Mouse (Mus musculus) ovary, adult 18-20 months (tissue): ENCODE data around the gene Nptxr.
A peak's percentile ranks its signal among the peaks of the same experiment; 100 is the strongest.

ENCODE experiments used
- DNase-seq: peaks from one replicate; pipeline ENCODE4 v3.0.0; 2022; ENCODE audit warnings: low spot score, mixed read lengths

The Nptxr gene

DNA sequence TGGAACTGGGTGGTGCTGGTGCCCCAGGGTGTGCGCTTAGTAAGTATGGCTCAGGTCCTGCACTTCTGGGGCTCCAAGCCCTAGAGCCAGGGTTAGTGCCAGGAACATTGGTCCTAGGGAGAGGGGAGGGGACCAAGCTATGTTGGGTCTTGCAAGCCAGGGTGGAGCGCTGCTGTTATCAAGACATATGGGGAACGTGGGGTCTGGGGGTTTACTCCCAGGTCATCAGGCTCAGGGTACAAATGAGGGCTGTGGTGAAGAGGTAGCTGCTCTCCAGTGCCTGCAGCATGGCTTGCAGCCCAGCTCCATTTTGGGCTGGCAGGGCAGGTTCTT, 51.2 kb downstream of the Nptxr start:
- no peak for DNase-seq

DNA sequence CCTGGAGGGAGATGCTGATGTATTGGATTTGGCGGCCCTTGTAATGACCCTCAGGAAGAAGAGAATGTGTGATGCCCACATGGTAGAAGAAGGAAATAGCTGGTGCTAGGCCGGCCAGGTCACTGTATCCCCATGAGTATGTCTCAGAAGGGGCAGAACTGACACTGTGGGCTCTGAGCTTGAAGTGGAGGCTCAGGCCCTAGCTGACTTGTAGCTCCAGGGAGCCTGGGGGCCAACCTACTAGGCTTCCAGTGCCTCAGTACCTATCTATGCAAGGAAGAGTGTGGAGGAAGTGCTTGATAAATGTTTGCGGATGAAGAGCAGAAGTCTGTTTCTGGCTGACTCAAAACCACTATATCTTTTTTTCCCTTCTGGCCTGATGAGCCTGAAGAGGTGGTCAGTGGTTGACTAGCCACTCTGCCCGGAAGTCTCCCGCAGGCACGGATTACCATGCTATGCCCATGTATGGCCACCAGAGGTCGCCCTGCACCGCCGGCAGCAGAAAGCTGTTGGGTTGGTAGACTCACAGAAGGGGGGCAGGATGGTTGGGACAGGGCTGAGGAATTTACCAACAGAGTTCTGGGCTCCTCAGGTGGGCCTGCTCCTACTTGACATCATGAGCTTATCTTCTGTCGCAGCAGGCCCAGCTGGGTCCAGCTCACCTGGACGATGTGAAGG, 51.7 kb downstream of the Nptxr start:
- peak; percentile 48 for DNase-seq

DNA sequence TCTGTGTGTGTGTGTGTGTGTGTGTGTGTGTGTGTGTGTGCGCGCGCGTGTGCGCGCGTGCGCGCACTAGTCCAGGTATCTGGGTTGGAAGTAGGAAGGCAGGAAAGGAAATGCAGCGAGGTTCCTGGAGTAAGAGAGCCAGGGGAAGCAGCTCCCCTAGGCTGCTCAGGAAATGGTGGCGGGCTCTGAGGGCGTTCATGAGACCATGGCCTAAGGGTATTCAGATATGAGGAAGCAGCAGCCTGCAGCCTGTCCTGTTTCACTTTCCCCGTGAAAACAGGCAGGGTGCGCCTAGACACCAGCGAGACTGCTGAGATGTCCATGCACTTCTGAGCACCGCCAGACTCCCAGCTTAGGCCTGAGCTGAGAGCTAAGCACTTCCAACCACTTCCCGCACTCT, 52.8 kb downstream of the Nptxr start:
- DNase-seq: no peak

DNA sequence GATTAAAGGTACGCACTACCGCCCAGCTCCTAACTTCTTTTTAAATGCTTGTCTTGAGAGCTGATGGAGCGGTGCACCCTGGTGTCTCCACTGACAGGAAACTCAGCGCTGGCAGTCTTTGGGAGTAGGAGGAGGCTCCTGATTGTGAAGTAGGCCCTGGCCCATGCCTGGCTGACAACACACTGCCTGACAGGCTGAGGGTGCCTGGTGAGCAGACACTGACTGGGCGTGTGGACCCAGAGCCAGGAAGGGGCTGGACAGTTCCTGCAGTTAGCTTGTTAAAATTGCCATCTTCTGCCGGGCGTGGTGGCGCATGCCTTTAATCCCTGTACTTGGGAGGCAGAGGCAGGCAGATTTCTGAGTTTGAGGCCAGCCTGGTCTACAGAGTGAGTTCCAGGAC, 54.3 kb downstream of the Nptxr start:
- no peak for DNase-seq

DNA sequence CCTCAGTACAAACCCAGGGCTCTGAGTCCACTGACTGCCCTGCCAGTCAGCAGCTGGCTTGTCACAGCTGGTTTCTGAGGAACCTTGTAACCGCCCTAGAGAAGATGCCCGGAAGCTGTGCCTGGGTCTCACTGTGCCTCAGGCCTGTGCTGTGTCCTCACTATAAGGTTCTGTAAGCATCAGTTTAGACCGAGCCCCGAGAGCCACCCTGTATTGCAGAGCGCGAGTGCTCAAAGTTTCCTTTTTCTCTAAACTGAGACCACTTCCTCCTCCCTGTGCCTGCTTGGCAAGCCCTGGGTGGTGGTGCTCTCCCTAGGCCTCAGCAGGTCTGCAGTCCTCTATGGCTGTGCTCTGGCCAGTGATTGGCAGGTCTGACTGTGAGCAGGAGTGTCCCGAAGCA, 55.4 kb downstream of the Nptxr start:
- DNase-seq: no peak

DNA sequence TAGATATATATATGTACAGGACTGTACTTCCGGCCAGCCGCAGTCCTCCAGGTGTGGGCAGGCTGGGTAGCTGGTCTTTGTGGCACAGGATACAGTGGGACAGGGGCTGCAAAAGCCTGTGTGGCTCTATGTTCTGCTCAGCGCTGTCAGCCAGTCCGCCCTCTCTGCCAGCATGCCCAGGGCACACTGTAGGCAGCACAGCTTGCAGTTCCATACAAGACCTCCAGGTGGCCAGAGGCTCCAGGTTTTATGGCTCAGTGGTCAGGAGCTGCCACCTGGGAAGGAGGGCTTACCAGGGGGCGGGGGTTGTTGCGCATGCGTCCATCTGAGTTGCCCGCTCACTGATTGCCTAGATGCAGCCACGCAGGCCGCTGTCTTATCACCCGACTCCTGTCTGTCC, 56.6 kb downstream of the Nptxr start:
- no peak for DNase-seq

DNA sequence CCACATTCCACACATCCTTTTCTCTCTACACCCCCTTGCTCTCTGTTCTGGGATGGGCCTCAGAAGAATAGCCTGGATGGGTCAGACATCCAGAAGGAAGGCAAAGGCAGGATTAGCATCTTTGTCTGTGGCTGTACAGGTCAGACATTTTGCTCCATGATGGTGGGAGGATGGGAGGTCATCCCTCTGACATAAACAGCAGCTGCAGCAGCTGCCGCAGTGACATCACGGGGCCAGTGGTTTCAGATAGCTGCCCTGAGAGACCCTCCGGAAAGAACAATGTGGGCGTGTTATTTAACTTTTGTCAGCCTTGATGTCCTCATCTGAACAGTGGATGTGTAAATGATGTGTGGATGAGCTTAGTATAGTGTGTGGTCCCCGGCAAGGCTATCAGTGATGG, 58.7 kb downstream of the Nptxr start:
- DNase-seq: no peak

DNA sequence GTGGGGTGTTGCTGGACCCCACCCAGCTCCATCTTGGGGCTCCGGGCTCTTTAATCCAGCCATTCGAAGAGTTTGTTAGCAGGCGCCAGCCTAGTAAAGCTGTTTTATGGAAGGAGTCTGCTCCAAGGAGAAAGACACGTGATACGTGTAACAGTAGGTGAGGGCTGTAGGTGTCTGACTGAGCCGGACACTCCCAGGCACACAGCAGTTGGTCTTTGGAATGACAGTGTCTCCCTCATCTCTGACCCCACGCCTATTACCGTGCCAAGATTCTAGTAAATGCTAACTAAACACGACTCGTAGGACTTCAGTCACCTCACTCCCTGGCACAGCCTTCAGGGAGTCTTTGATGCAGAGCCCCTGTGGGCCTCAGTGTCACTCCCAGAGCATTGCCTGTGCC, 59.3 kb downstream of the Nptxr start:
- no peak for DNase-seq

DNA sequence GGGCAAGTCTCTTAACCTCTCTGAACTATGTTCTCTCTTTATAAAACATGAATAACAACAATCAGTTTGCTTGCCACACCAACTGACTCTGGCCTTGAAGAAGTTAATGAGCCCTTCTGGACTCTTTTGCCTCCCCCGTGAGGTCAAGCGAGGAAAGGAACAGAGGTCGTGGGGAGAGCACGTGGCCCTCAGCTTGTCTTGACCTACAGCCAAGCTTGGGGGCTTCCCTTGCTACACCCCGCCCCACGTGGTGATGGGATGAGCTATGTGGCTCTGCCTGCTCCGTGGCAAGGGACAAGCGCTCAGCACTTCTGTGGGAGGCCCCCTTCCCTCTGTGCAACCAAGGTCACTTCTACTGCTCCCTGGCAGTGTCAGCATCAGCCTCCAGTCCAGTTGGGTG, 59.8 kb downstream of the Nptxr start:
- no peak for DNase-seq

DNA sequence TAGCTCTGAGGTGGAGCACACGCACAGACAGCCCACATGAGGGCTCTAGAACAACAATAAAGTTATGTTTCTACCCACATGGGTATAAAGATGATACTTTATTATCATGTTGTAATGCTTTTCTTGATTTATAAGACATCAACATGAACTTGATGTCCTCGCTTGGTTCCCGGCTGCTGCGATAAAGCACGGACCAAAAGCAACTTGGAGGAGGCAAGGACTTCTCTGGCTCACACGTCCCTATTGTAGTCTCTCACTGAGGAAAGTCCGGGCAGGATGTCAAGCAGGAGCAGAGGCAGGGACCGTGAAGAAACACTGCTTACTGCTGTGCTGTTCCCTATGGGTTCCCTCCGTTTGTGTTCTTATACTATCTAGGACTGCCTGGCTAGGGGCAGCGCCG, 60.6 kb downstream of the Nptxr start:
- DNase-seq: no peak

DNA sequence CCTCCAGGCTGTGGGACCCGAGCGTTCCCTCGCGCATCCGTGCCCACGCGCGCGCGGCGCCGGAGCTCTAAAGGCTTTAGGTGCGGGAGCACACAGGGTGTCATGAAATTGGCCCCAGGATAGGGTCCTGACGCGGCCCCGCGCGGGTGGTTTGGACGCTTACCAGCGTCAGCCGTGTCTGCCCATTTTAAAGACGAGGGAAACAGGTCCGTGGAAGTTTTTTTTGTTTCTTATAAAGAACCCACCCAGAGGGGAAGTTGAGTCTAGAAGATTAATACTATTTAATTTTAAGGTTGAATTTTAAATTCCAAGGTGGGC, 61.9 kb downstream of the Nptxr start:
- no peak for DNase-seq

DNA sequence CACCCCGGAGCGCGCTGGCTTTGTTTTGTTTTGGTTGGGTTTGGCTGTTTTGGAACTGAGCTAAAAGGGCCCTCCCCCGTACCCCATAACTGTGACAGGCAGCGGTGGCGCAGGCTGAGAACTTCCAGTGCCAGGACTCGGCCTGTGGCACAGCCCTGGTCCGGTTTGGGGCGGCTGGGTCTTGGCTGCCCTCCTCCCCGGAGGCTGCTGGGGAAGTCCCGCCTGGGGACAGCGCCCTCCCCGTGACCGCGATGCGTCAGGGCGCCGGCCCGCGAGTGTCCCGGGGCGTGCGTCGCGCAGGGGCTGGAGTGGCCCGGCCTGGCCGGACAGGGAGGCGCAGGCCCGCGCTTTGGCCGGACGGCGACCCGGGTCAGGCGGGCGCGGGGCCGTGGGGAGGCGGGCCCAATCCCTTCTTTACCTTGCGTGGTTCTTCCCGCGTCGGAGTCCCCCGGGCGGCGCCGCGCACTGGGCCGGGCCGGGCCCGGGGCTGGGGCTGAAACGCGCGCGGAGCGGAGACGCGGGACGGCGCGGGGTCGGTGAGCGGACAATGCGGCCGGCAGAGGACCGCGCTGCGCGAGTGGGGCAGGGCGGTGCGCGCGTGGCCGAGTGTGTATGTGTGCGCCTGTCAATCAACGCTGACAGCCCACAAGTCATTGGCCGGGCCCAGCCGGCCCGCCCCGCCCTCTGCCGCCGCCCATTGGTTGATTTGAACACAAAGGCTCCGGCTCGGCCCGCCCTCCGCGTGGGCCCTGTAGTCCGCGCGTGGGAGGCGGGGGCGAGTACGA, 62.5 kb downstream of the Nptxr start, which contains the start of gene Sun2:
TSS of gene Sun2 (minus strand) at position 616 of the 785 bp plus-strand sequence.
- peak; percentile 77 for DNase-seq

DNA sequence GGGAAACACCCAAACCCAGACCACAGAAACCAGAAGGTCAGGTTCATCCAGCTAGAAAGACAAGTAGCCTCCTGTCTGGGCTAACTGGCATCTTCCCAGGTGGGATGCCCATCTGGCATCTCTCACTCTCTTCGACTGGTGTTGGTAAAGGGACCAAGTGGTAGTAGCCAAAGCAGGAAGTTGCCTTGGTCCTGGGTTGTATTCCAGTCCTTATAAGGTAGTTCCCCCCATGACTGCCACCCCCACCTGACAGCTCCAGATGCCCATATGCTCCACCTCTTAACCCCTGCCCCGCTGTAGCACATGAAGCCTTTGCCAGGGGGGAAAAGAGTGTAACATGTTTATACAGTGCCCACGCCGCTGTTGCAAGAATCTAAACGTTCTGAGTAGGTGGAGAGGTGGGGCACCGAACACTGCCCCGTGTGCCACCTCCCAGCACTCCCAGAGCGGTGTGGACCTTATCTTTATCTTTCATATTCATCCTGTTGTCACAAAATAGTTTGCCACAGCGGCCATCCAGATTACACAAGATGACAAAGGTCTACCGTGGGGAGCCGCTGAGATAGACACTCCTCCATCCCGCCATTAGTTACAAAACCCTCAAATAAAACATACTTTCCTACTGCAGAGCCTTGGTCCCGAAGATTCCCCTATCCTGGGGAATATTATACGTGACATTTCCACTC, 63.2 kb downstream of the Nptxr start:
- no peak for DNase-seq

DNA sequence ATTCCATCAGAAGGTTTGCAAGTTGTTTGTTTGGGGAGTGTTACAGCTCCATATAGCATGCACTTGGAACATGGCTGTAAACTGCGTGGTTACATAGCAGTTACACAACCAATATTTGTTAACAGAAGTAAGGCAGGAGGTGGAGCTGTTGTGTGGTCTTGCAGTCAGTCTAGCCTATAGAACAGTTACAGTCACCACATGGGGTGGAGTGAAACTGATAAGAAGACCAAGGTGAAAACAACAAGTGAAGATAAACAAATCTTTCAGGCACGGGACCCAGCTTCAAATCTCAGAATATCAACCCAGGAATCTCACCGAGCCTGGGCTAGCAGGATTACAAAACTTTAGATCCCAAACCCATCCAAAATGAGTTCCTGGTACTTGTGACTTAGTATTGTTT, 63.8 kb downstream of the Nptxr start:
- no peak for DNase-seq
